Mouse (Mus musculus): ENCODE results near the gene Tanc2.

GRCm38 (mm10) chr11:105777802-105778201 is 188.0 kb downstream of the Tanc2 start:
- TF ChIP-seq TAL1 (IDR thresholded peaks at IDR 0.05; ENCODE audit: low read length) (no peak), GATA1 (IDR thresholded peaks at IDR 0.05; ENCODE audit: low read length) (no peak)

All from erythroblast, embryonic 14.5 days (primary cell).